Mouse (Mus musculus): ENCODE results near the gene Bglap.

DNA sequence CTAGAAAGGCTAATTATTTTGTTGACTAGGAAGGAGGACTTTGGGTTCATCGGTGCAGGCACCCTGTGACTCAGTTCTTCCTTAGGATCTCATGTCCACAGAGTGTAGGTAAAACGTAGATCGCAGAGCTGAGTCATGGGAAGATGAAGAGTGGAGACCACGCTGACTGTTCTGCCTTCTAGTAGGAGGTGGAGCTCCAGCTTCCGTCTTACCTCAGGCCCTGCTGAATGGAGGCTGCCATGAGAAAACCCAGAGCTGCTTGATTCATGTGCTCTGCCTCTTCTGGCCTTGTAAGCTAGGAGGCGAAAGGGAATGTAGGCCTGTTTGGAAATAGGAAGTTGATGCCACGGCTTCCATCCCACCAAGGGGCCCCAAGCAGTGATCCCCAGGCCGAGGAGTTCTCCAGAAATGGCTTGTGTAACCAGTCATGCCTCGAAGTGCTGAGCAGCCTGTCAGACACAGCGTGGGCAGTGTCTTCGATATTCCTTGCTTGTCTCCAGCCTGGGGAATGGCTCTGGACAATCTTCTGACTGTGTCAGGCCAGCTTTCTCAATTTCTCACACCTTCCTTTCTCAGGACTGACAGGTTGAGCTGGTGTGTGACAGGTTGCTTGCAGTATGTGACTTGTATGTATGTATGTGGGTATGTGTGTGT lies 46.8 kb downstream of the Bglap start:
- TF ChIP-seq CTCF (IDR thresholded peaks at IDR 0.05; ENCODE audit: control insufficient read depth, insufficient read depth, low read length) (no peak), POLR2A (IDR thresholded peaks at IDR 0.05; ENCODE audit: borderline replicate concordance, control insufficient read depth, low read depth, low read length) (no peak)
